Mouse (Mus musculus): ENCODE measurements around the gene Plvap. TPM values are rescaled to one million over a fixed set of nuclear protein-coding genes. Genes with fewer than 3 reads are reported as not detected.

Gene Plvap
- polyA plus RNA-seq, 1 experiment from 2014 or later = 48.7 TPM

GRCm38 (mm10) chr8:71497077-71497645 lies 14.4 kb downstream of the Plvap start:
- Histone ChIP-seq H3K9ac (0 out of 2 replicates have a peak overlapping the region, but pooled peaks have one; percentile 8), H3K4me1 (peaks cover 21% of the 10 kb centered on the region), H3K4me2 (replicated peaks) (no peak overlapping the region), H3K27me3 (replicated peaks) (0 out of 2 replicates have a peak, but pooled peaks cover 4% of the 10 kb centered on the region), H3K4me3 (no peak overlapping the region), H3K9me3 (no peaks in the 10 kb centered on the region), H3K36me3 (peaks cover 11% of the 10 kb centered on the region), H3K27ac (no peak overlapping the region)
- 90% methylated on average over 1 of the region's 1 CpGs for WGBS
- no peak for ATAC-seq (ENCODE audit: low FRiP score, low read depth)

GRCm38 (mm10) chr8:71496481-71496880 lies 15.1 kb downstream of the Plvap start:
- H3K36me3 ChIP-seq = peaks cover 18% of the 10 kb centered on the region
- no peak overlapping the region for H3K27ac ChIP-seq
- no peaks in the 10 kb centered on the region for H3K9me3 ChIP-seq
- H3K9ac ChIP-seq = no peak overlapping the region
- H3K4me2 ChIP-seq (replicated peaks) = no peak overlapping the region
- no peak overlapping the region for H3K4me3 ChIP-seq
- WGBS = 47% methylated on average over 11 of the region's 11 CpGs
- no peak for ATAC-seq (ENCODE audit: low FRiP score, low read depth)
- H3K4me1 ChIP-seq = peaks cover 21% of the 10 kb centered on the region
- 0 out of 2 replicates have a peak, but pooled peaks cover 4% of the 10 kb centered on the region for H3K27me3 ChIP-seq (replicated peaks)

- H3K9ac ChIP-seq = no peak overlapping the region
- 92% methylated on average over 5 of the region's 5 CpGs for WGBS
- H3K4me1 ChIP-seq = peaks cover 21% of the 10 kb centered on the region
- peaks cover 25% of the 10 kb centered on the region for H3K36me3 ChIP-seq
- no peak overlapping the region for H3K27ac ChIP-seq
- H3K4me3 ChIP-seq = no peak overlapping the region
- ATAC-seq (ENCODE audit: low FRiP score, low read depth) = no peak
- H3K27me3 ChIP-seq (replicated peaks) = 0 out of 2 replicates have a peak, but pooled peaks cover 4% of the 10 kb centered on the region
- H3K4me2 ChIP-seq (replicated peaks) = no peak overlapping the region
- no peaks in the 10 kb centered on the region for H3K9me3 ChIP-seq
Measured at GRCm38 (mm10) chr8:71495811-71496210, 15.7 kb downstream of the Plvap start.

- Histone ChIP-seq H3K4me3 (no peak overlapping the region), H3K9ac (no peak overlapping the region), H3K36me3 (peaks cover 25% of the 10 kb centered on the region), H3K9me3 (no peaks in the 10 kb centered on the region), H3K4me1 (peaks cover 21% of the 10 kb centered on the region), H3K4me2 (replicated peaks) (peak overlapping the region; percentile 32), H3K27me3 (replicated peaks) (0 out of 2 replicates have a peak, but pooled peaks cover 4% of the 10 kb centered on the region), H3K27ac (no peak overlapping the region)
- ATAC-seq (ENCODE audit: low FRiP score, low read depth) = peak; percentile 67
- 21% methylated on average over 16 of the region's 16 CpGs for WGBS
Measured at GRCm38 (mm10) chr8:71495039-71495438, 16.5 kb downstream of the Plvap start.

GRCm38 (mm10) chr8:71488454-71488853 lies 23.1 kb downstream of the Plvap start:
- Histone ChIP-seq H3K9ac (peak overlapping the region; percentile 85), H3K4me1 (peaks cover 33% of the 10 kb centered on the region), H3K4me3 (peak overlapping the region; percentile 82), H3K27ac (0 out of 2 replicates have a peak overlapping the region, but pooled peaks have one; percentile 57), H3K27me3 (replicated peaks) (no peaks in the 10 kb centered on the region), H3K4me2 (replicated peaks) (peak overlapping the region; percentile 100), H3K9me3 (no peaks in the 10 kb centered on the region), H3K36me3 (peaks cover 37% of the 10 kb centered on the region)
- peak; percentile 84 for ATAC-seq (ENCODE audit: low FRiP score, low read depth)
- WGBS = 0% methylated on average over 22 of the region's 22 CpGs

GRCm38 (mm10) chr8:71487691-71488445 lies 23.7 kb downstream of the Plvap start, which contains the start of gene Gtpbp3:
Gene Gtpbp3, plus strand, starts transcription at chr8:71488103.
- WGBS = under 1% methylated on average over 33 of the region's 33 CpGs
- Histone ChIP-seq H3K27me3 (replicated peaks) (no peaks in the 10 kb centered on the region), H3K36me3 (peaks cover 38% of the 10 kb centered on the region), H3K4me3 (peak within 1 kb of the TSS; percentile 82), H3K9ac (peak within 1 kb of the TSS; percentile 85), H3K9me3 (no peaks in the 10 kb centered on the region), H3K4me1 (peaks cover 33% of the 10 kb centered on the region), H3K4me2 (replicated peaks) (peak within 1 kb of the TSS; percentile 100), H3K27ac (peak within 1 kb of the TSS; percentile 57)
- ATAC-seq (ENCODE audit: low FRiP score, low read depth) = peak; percentile 25

GRCm38 (mm10) chr8:71486136-71486529 lies 25.4 kb downstream of the Plvap start:
- Histone ChIP-seq H3K4me3 (peak overlapping the region; percentile 87), H3K27ac (no peak overlapping the region), H3K9ac (peak overlapping the region; percentile 29; the same call in 1 of the 2 replicates), H3K4me2 (replicated peaks) (peak overlapping the region; percentile 76), H3K36me3 (peaks cover 37% of the 10 kb centered on the region), H3K27me3 (replicated peaks) (no peaks in the 10 kb centered on the region), H3K4me1 (peaks cover 37% of the 10 kb centered on the region), H3K9me3 (no peaks in the 10 kb centered on the region)
- no peak for ATAC-seq (ENCODE audit: low FRiP score, low read depth)
- WGBS = 27% methylated on average over 7 of the region's 7 CpGs

- Histone ChIP-seq H3K9me3 (no peaks in the 10 kb centered on the region), H3K4me2 (replicated peaks) (peak within 1 kb of the TSS; percentile 76), H3K4me1 (peaks cover 40% of the 10 kb centered on the region), H3K4me3 (peak within 1 kb of the TSS; percentile 87), H3K27me3 (replicated peaks) (no peaks in the 10 kb centered on the region), H3K9ac (peak within 1 kb of the TSS; percentile 97), H3K27ac (peak within 1 kb of the TSS; percentile 57; the same call in 1 of the 2 replicates), H3K36me3 (peaks cover 41% of the 10 kb centered on the region)
- 5% methylated on average over 58 of the region's 58 CpGs for WGBS
- peak; percentile 68 for ATAC-seq (ENCODE audit: low FRiP score, low read depth)
Measured at GRCm38 (mm10) chr8:71485142-71486135, 26.1 kb downstream of the Plvap start, which contains the start of gene Ano8. Gene Ano8, minus strand, starts transcription at chr8:71485963.

- Histone ChIP-seq H3K4me1 (peaks cover 38% of the 10 kb centered on the region), H3K27ac (no peak overlapping the region), H3K9ac (peak overlapping the region; percentile 97), H3K4me3 (peak overlapping the region; percentile 87; the same call in 1 of the 2 replicates), H3K4me2 (replicated peaks) (peak overlapping the region; percentile 76), H3K27me3 (replicated peaks) (no peaks in the 10 kb centered on the region), H3K9me3 (no peaks in the 10 kb centered on the region), H3K36me3 (peaks cover 48% of the 10 kb centered on the region)
- WGBS = 94% methylated on average over 19 of the region's 19 CpGs
- ATAC-seq (ENCODE audit: low FRiP score, low read depth) = no peak
Measured at GRCm38 (mm10) chr8:71484736-71485135, 26.8 kb downstream of the Plvap start.

GRCm38 (mm10) chr8:71483932-71484331 lies 27.6 kb downstream of the Plvap start:
- Histone ChIP-seq H3K27me3 (replicated peaks) (peaks cover 2% of the 10 kb centered on the region; the same call in 1 of the 2 replicates), H3K4me2 (replicated peaks) (peak overlapping the region; percentile 76), H3K9me3 (no peaks in the 10 kb centered on the region), H3K9ac (no peak overlapping the region), H3K27ac (no peak overlapping the region), H3K4me3 (no peak overlapping the region), H3K36me3 (peaks cover 56% of the 10 kb centered on the region), H3K4me1 (peaks cover 29% of the 10 kb centered on the region)
- WGBS = 51% methylated on average over 8 of the region's 8 CpGs
- no peak for ATAC-seq (ENCODE audit: low FRiP score, low read depth)

- peaks cover 72% of the 10 kb centered on the region for H3K36me3 ChIP-seq
- no peak overlapping the region for H3K9ac ChIP-seq
- H3K27ac ChIP-seq = no peak overlapping the region; the same call in 1 of the 2 replicates
- ATAC-seq (ENCODE audit: low FRiP score, low read depth) = no peak
- H3K9me3 ChIP-seq = no peaks in the 10 kb centered on the region
- H3K27me3 ChIP-seq (replicated peaks) = peaks cover 6% of the 10 kb centered on the region; the same call in 1 of the 2 replicates
- H3K4me3 ChIP-seq = no peak overlapping the region
- peaks cover 28% of the 10 kb centered on the region for H3K4me1 ChIP-seq
- WGBS = 93% methylated on average over 11 of the region's 11 CpGs
- no peak overlapping the region for H3K4me2 ChIP-seq (replicated peaks)
Measured at GRCm38 (mm10) chr8:71478943-71479342, 32.6 kb downstream of the Plvap start.
